Mouse (Mus musculus): ENCODE results near the gene Tssk2. TPM values are rescaled to one million over a fixed set of nuclear protein-coding genes. Genes with fewer than 3 reads are reported as not detected.
A peak's percentile ranks its signal among the peaks of the same experiment; 100 is the strongest.

Gene Tssk2
- not detected in 2 replicates for total RNA-seq (2021)
- long read RNA-seq: 0 reads

- DNase-seq: no peak
These were observed at the start of gene Tssk2, which contains the start of gene Dgcr2 for GRCm38 (mm10) chr16:17898462-17898861. Tssk2 (plus strand) TSS chr16:17898637. Dgcr2 (minus strand) TSS chr16:17898562.

GRCm38 (mm10) chr16:17848928-17849327 lies 49.5 kb upstream of the Tssk2 start:
- DNase-seq: no peak

GRCm38 (mm10) chr16:17849486-17849885 lies 49.0 kb upstream of the Tssk2 start:
- DNase-seq: no peak

- DNase-seq: no peak
These were observed 47.1 kb upstream of the Tssk2 start for GRCm38 (mm10) chr16:17851331-17851730.

GRCm38 (mm10) chr16:17851860-17852259 lies 46.6 kb upstream of the Tssk2 start:
- no peak for DNase-seq

- no peak for DNase-seq
These were observed 45.2 kb upstream of the Tssk2 start for GRCm38 (mm10) chr16:17853263-17853662.

GRCm38 (mm10) chr16:17857157-17857556 lies 41.3 kb upstream of the Tssk2 start:
- DNase-seq: no peak

GRCm38 (mm10) chr16:17858592-17858991 lies 39.8 kb upstream of the Tssk2 start:
- DNase-seq: no peak

- DNase-seq: no peak
These were observed 33.1 kb upstream of the Tssk2 start for GRCm38 (mm10) chr16:17865293-17865692.

- DNase-seq: no peak
These were observed 32.7 kb upstream of the Tssk2 start for GRCm38 (mm10) chr16:17865770-17866169.

GRCm38 (mm10) chr16:17871248-17871647 lies 27.2 kb upstream of the Tssk2 start:
- no peak for DNase-seq

- DNase-seq: no peak
These were observed 25.4 kb upstream of the Tssk2 start for GRCm38 (mm10) chr16:17872995-17873394.

- no peak for DNase-seq
These were observed 23.3 kb upstream of the Tssk2 start for GRCm38 (mm10) chr16:17875174-17875573.

- no peak for DNase-seq
These were observed 22.3 kb upstream of the Tssk2 start for GRCm38 (mm10) chr16:17876096-17876495.

- DNase-seq: no peak
These were observed 18.9 kb upstream of the Tssk2 start for GRCm38 (mm10) chr16:17879571-17879970.

GRCm38 (mm10) chr16:17882196-17882595 lies 16.2 kb upstream of the Tssk2 start:
- DNase-seq: no peak

- no peak for DNase-seq
These were observed 14.3 kb upstream of the Tssk2 start for GRCm38 (mm10) chr16:17884116-17884515.

- no peak for DNase-seq
These were observed 8.6 kb upstream of the Tssk2 start for GRCm38 (mm10) chr16:17889689-17890341.

- no peak for DNase-seq
These were observed 8.1 kb upstream of the Tssk2 start for GRCm38 (mm10) chr16:17890342-17890727.

- peak; percentile 89 for DNase-seq
These were observed 7.4 kb upstream of the Tssk2 start for GRCm38 (mm10) chr16:17890917-17891566.

GRCm38 (mm10) chr16:17891567-17891959 lies 6.9 kb upstream of the Tssk2 start, which contains the start of gene Gm20518:
Gm20518 (minus strand) TSS chr16:17891671.
- DNase-seq: peak; percentile 99

GRCm38 (mm10) chr16:17892606-17893005 lies 5.8 kb upstream of the Tssk2 start:
- peak; percentile 20 for DNase-seq

- DNase-seq: no peak
These were observed 4.5 kb upstream of the Tssk2 start, which contains the start of gene Tssk1 for GRCm38 (mm10) chr16:17893923-17894322. Tssk1 (plus strand) TSS chr16:17894223.

GRCm38 (mm10) chr16:17896091-17896490 lies 2.3 kb upstream of the Tssk2 start:
- DNase-seq: no peak
